Mouse (Mus musculus) heart, postnatal 0 days (tissue): ENCODE measurements at regions not wholly inside any gene's neighbourhood (a gene's known extent, or its start where the extent isn't known, plus 50 kb on each side); places are given as distances from the start of the nearest gene placed in this dataset.

Source experiments
- CTCF ChIP-seq: IDR thresholded peaks from 2 replicates; pipeline ENCODE4 v1.5.1; 2016; ENCODE audit warnings: antibody characterized with exemption, control low read depth, low read depth
- EP300 ChIP-seq: IDR thresholded peaks from 2 replicates; pipeline ENCODE4 v1.6.1; 2016; ENCODE audit warnings: antibody characterized with exemption, low read depth

DNA sequence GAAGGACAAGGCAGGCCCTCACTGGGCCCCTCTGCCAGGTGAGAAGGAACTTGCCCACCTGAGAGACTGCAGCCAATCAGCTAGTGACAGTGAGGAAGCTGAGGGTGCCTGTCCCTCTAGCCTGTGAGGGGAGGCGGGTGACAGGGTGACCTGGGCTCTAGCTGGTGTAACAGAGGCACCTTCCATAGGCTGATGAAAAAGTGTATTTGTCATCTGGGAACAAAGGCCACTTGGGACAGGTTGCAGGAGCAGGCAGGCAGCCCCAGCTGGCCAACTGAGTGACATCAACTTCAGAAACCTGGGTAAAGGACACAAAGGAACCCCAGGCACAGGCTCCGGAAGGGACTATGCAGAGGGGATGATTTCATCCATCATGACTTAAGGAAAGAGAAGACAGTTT lies 63.0 kb upstream of the Zfp637 start:
- TF ChIP-seq EP300 (no peak), CTCF (no peak)
